25 mouse cellular contexts compared by ENCODE assay signal in genomic region chr9:54139191-54139590, GRCm38 (mm10).
DNase-seq lines count a peak whose midpoint lies in the region; ATAC-seq and TF ChIP-seq lines count a peak whose summit lies in the region.
"Had no signal": no experiment of that assay in that cellular context is flagged by ENCODE, and none has a peak within 500 bp of the region (broad histone marks: within the 10 kb centered on the region; RNA-seq: fewer than 3 reads in every experiment).

No protein-coding gene starts in this region.

- no peak for TF ChIP-seq POLR2A in kidney, adult 2 months (IDR thresholded peaks at IDR 0.05; ENCODE audit: low read depth, low read length)
- TF ChIP-seq POLR2A in liver, adult 2 months (IDR thresholded peaks at IDR 0.05; ENCODE audit: extremely low read depth, insufficient read depth, low read length), result no peak

- H3K9ac ChIP-seq in liver, adult 2 months (ENCODE audit: low read depth, low read length), result no peak overlapping the region
- no peak overlapping the region for H3K9ac ChIP-seq in liver, embryonic 11.5 days (ENCODE audit: low read depth, low read length)
- no peak overlapping the region for H3K9ac ChIP-seq in liver, postnatal 0 days (replicated peaks)
- no peak overlapping the region for H3K9ac ChIP-seq in liver, embryonic 12.5 days
- H3K9ac ChIP-seq: embryonic facial prominence, embryonic 12.5 days; forebrain, embryonic 13.5 days had no signal

- no peaks in the 10 kb centered on the region for H3K27me3 ChIP-seq in kidney, adult 2 months (replicated peaks; ENCODE audit: control insufficient read depth, insufficient read depth, low read length)
- no peaks in the 10 kb centered on the region for H3K27me3 ChIP-seq in liver, adult 2 months (ENCODE audit: control insufficient read depth, insufficient read depth, low read length)
- H3K27me3 ChIP-seq in liver, embryonic 11.5 days (replicated peaks; ENCODE audit: control insufficient read depth, insufficient read depth, low read length), result no peaks in the 10 kb centered on the region
- H3K27me3 ChIP-seq in liver, postnatal 0 days (ENCODE audit: insufficient read depth, low read length), result no peaks in the 10 kb centered on the region
- no peaks in the 10 kb centered on the region for H3K27me3 ChIP-seq in liver, embryonic 12.5 days (replicated peaks)
- H3K27me3 ChIP-seq: CH12.LX; embryonic facial prominence, embryonic 12.5 days; forebrain, embryonic 13.5 days had no signal

- TF ChIP-seq EP300 in liver, postnatal 0 days (IDR thresholded peaks at IDR 0.05; ENCODE audit: low read depth), result no peak

- no peak for ATAC-seq in liver, embryonic 11.5 days (replicated peaks; ENCODE audit: low FRiP score)
- peak; percentile 29; the same call in 1 of the 2 replicates for ATAC-seq in liver, postnatal 0 days
- ATAC-seq in liver, embryonic 12.5 days, result no peak
- ATAC-seq: activated CD4-positive, CD25-positive, alpha-beta regulatory T cell, adult 4 months; CD4-positive, CD25-positive, alpha-beta regulatory T cell, adult 4 months; forebrain, embryonic 13.5 days; Patski had no signal

- no peak overlapping the region for H3K27ac ChIP-seq in kidney, adult 2 months (ENCODE audit: insufficient read depth, low read depth, low read length)
- H3K27ac ChIP-seq in liver, adult 2 months (replicated peaks; ENCODE audit: insufficient read depth, low read depth, low read length), result no peak overlapping the region
- no peak overlapping the region for H3K27ac ChIP-seq in liver, embryonic 11.5 days (ENCODE audit: low read depth, low read length)
- no peak overlapping the region for H3K27ac ChIP-seq in liver, postnatal 0 days (ENCODE audit: low read depth)
- H3K27ac ChIP-seq in liver, embryonic 12.5 days, result no peak overlapping the region
- H3K27ac ChIP-seq: embryonic facial prominence, embryonic 10.5 days; embryonic facial prominence, embryonic 12.5 days; forebrain, embryonic 13.5 days had no signal

- no peak overlapping the region for H3K4me3 ChIP-seq in kidney, adult 2 months (ENCODE audit: insufficient read depth, low read depth, low read length)
- no peak overlapping the region for H3K4me3 ChIP-seq in liver, adult 2 months (ENCODE audit: insufficient read depth, low read depth, low read length)
- no peak overlapping the region for H3K4me3 ChIP-seq in liver, embryonic 11.5 days (ENCODE audit: low read depth, low read length)
- H3K4me3 ChIP-seq in liver, postnatal 0 days (ENCODE audit: low read depth, low read length), result no peak overlapping the region
- H3K4me3 ChIP-seq in liver, embryonic 12.5 days, result no peak overlapping the region
- H3K4me3 ChIP-seq: embryonic facial prominence, embryonic 10.5 days; embryonic facial prominence, embryonic 12.5 days; forebrain, embryonic 13.5 days had no signal

- DNase-seq in kidney, adult 2 months, result peak; percentile 81
- DNase-seq in kidney, postnatal 10 days, result no peak
- peak; percentile 33 for DNase-seq in kidney, postnatal 14 days
- no peak for DNase-seq in kidney, adult 18-20 months
- DNase-seq in liver, adult 2 months (ENCODE audit: extremely low read depth, low read depth, low spot score), result peak; percentile 84
- DNase-seq in liver, embryonic 11.5 days (ENCODE audit: low spot score), result no peak
- no peak for DNase-seq in liver, postnatal 0 days
- DNase-seq: adrenal gland, adult 8-10 months; adrenal gland, postnatal 14 days; adrenal gland, postnatal 36 days; B cell, adult 2 months; cerebellum, adult 11-12 months; cerebellum, adult 2 months; cerebellum, adult 9-10 months; cerebellum, postnatal 10 days; cerebellum, postnatal 25 days had no signal

- no peak overlapping the region for H3K4me2 ChIP-seq in liver, embryonic 11.5 days
- no peak overlapping the region for H3K4me2 ChIP-seq in liver, postnatal 0 days (ENCODE audit: low read depth, low read length)
- H3K4me2 ChIP-seq in liver, embryonic 12.5 days, result no peak overlapping the region
- H3K4me2 ChIP-seq: embryonic facial prominence, embryonic 12.5 days; forebrain, embryonic 13.5 days had no signal

- no peak for TF ChIP-seq CTCF in kidney, adult 2 months (conservative IDR thresholded peaks at IDR 0.05; ENCODE audit: insufficient read depth, insufficient read length, low read depth, low read length)
- no peak for TF ChIP-seq CTCF in liver, adult 2 months (IDR thresholded peaks at IDR 0.05; ENCODE audit: low read depth, low read length)
- TF ChIP-seq CTCF in liver, postnatal 0 days (IDR thresholded peaks at IDR 0.05; ENCODE audit: low read depth), result no peak

- WGBS in kidney, adult 2 months, result 69% methylated on average over 1 of the region's 1 CpGs
- WGBS in liver, adult 2 months, result 22% methylated on average over 1 of the region's 1 CpGs
- 74% methylated on average over 1 of the region's 1 CpGs for WGBS in liver, embryonic 11.5 days
- WGBS in liver, postnatal 0 days (ENCODE audit: insufficient replicate concordance), result 45% methylated on average over 1 of the region's 1 CpGs
- 47% methylated on average over 1 of the region's 1 CpGs for WGBS in liver, embryonic 12.5 days (ENCODE audit: insufficient replicate concordance)

- H3K9me3 ChIP-seq in liver, embryonic 11.5 days (ENCODE audit: control insufficient read depth, low read length), result no peaks in the 10 kb centered on the region
- H3K9me3 ChIP-seq in liver, postnatal 0 days (ENCODE audit: low read length), result no peaks in the 10 kb centered on the region; the same call in 1 of the 2 replicates
- H3K9me3 ChIP-seq in liver, embryonic 12.5 days (replicated peaks), result no peaks in the 10 kb centered on the region
- H3K9me3 ChIP-seq: embryonic facial prominence, embryonic 10.5 days; embryonic facial prominence, embryonic 12.5 days; forebrain, embryonic 13.5 days; G1E had no signal

- peaks cover 4% of the 10 kb centered on the region; the same call in 1 of the 2 replicates for H3K4me1 ChIP-seq in kidney, adult 2 months (ENCODE audit: control insufficient read depth, insufficient read depth, low read length)
- peaks cover 3% of the 10 kb centered on the region for H3K4me1 ChIP-seq in liver, adult 2 months (ENCODE audit: control insufficient read depth, insufficient read depth, low read length)
- H3K4me1 ChIP-seq in liver, embryonic 11.5 days (replicated peaks; ENCODE audit: control insufficient read depth, insufficient read depth, low read length), result no peaks in the 10 kb centered on the region
- peaks cover 3% of the 10 kb centered on the region; the same call in 1 of the 2 replicates for H3K4me1 ChIP-seq in liver, postnatal 0 days (ENCODE audit: insufficient read depth)
- no peaks in the 10 kb centered on the region for H3K4me1 ChIP-seq in liver, embryonic 12.5 days
- H3K4me1 ChIP-seq: embryonic facial prominence, embryonic 10.5 days; embryonic facial prominence, embryonic 12.5 days; forebrain, embryonic 13.5 days had no signal

- no peaks in the 10 kb centered on the region for H3K79me2 ChIP-seq in liver, adult 2 months (ENCODE audit: control insufficient read depth, insufficient read depth, low read length)

- no peaks in the 10 kb centered on the region for H3K36me3 ChIP-seq in kidney, adult 2 months (ENCODE audit: control insufficient read depth, insufficient read depth, low read length)
- H3K36me3 ChIP-seq in liver, adult 2 months (ENCODE audit: control insufficient read depth, insufficient read depth, low read length), result no peaks in the 10 kb centered on the region
- H3K36me3 ChIP-seq in liver, embryonic 11.5 days (ENCODE audit: control insufficient read depth, insufficient read depth, low read length), result no peaks in the 10 kb centered on the region
- H3K36me3 ChIP-seq in liver, postnatal 0 days (replicated peaks; ENCODE audit: insufficient read depth, low read length), result no peaks in the 10 kb centered on the region
- H3K36me3 ChIP-seq in liver, embryonic 12.5 days, result no peaks in the 10 kb centered on the region
- H3K36me3 ChIP-seq: embryonic facial prominence, embryonic 10.5 days; embryonic facial prominence, embryonic 12.5 days; G1E had no signal

Comparison
In these comparisons a context has a peak if more than half of its experiments do, and no peak if none do; other contexts are left out.
1. DNase-seq: peak in kidney, adult 2 months (single experiment), kidney, postnatal 14 days (single experiment) and liver, adult 2 months (single experiment); none in kidney, postnatal 10 days (single experiment), kidney, adult 18-20 months (single experiment), liver, embryonic 11.5 days (single experiment) and liver, postnatal 0 days (single experiment).